Mouse (Mus musculus) MEL (cell line): ENCODE data around the gene Eif5a. TPM values are rescaled to one million over a fixed set of nuclear protein-coding genes. Genes with fewer than 3 reads are reported as not detected.
A peak's percentile ranks its signal among the peaks of the same experiment; 100 is the strongest.

Source experiments
- DNase-seq: peaks from one replicate; pipeline ENCODE4 v3.0.0; 2011; ENCODE audit warnings: low read depth, low spot score
- H3K27ac ChIP-seq: 2 replicates; pipeline ENCODE4 v1.5.1; 2012; ENCODE audit warnings: low read depth, mild to moderate bottlenecking, control low read depth, low read length, moderate library complexity; ENCODE audit not compliant: control insufficient read depth
- H3K27me3 ChIP-seq, 2 experiments: fragments of 150-350 bp in 1 of 2; sonication (generic) in 1 of 2; 2 replicates each; pipeline ENCODE4 v1.6.1; 2012; ENCODE audit warnings: low read length in 2 of 2, mild to moderate bottlenecking in 2 of 2, improper control_type of control experiment in 1 of 2, moderate library complexity in 1 of 2; ENCODE audit not compliant: insufficient read depth in 2 of 2, control insufficient read depth in 1 of 2
- H3K36me3 ChIP-seq, 2 experiments: 2 replicates each; pipeline ENCODE4 v1.6.1; 2012 to 2014; ENCODE audit warnings: low read length in 2 of 2, improper control_type of control experiment in 1 of 2, inconsistent platforms in 1 of 2, mild to moderate bottlenecking in 1 of 2; ENCODE audit not compliant: insufficient read depth in 2 of 2, control insufficient read depth in 1 of 2
- H3K4me1 ChIP-seq, 2 experiments: fragments of 150-350 bp in 1 of 2; sonication (generic) in 1 of 2; 2 replicates each; pipeline ENCODE4 v1.6.1; 2012; ENCODE audit warnings: low read length in 2 of 2, improper control_type of control experiment in 1 of 2, mild to moderate bottlenecking in 1 of 2; ENCODE audit not compliant: insufficient read depth in 2 of 2, control insufficient read depth in 1 of 2
- H3K4me3 ChIP-seq, 2 experiments: fragments of 150-350 bp in 1 of 2; sonication (generic) in 1 of 2; 2 replicates each; pipeline ENCODE4 v1.5.1; 2012; ENCODE audit warnings: low read depth in 2 of 2, low read length in 2 of 2, mild to moderate bottlenecking in 2 of 2, moderate library complexity in 2 of 2, control low read depth in 1 of 2, improper control_type of control experiment in 1 of 2; ENCODE audit not compliant: control insufficient read depth in 1 of 2, insufficient read depth in 1 of 2
- H3K79me2 ChIP-seq: 2 replicates; pipeline ENCODE4 v1.6.1; 2012; ENCODE audit warnings: mild to moderate bottlenecking, low read length, moderate library complexity; ENCODE audit not compliant: control insufficient read depth, poor library complexity, insufficient read depth
- H3K9ac ChIP-seq: 2 replicates; pipeline ENCODE4 v1.6.1; 2012; ENCODE audit warnings: low read depth, mild to moderate bottlenecking, control low read depth, low read length, moderate library complexity; ENCODE audit not compliant: control insufficient read depth, poor library complexity, severe bottlenecking
- H3K9me3 ChIP-seq: fragments of 150-350 bp; sonication (generic); replicated peaks from 2 replicates; pipeline ENCODE4 v1.6.1; 2012; ENCODE audit warnings: mild to moderate bottlenecking, low read length, improper control_type of control experiment, moderate library complexity; ENCODE audit not compliant: insufficient read depth
- BHLHE40 ChIP-seq: IDR thresholded peaks from 2 replicates; pipeline ENCODE4 v1.6.1; 2012; ENCODE audit warnings: low read depth, mild to moderate bottlenecking, inconsistent platforms, low read length, improper control_type of control experiment, borderline replicate concordance
- CHD1 ChIP-seq: IDR thresholded peaks from 2 replicates; pipeline ENCODE4 v1.6.1; 2012; ENCODE audit warnings: low read depth, mild to moderate bottlenecking, inconsistent platforms, low read length, improper control_type of control experiment
- CHD2 ChIP-seq: IDR thresholded peaks from 2 replicates; pipeline ENCODE4 v1.6.1; 2011; ENCODE audit warnings: low read length, improper control_type of control experiment
- CTCF ChIP-seq, 3 experiments: IDR thresholded peaks in 2 of 3; conservative IDR thresholded peaks in 1 of 3; 2 replicates each; pipeline ENCODE4 v1.5.1; 2011 to 2012; ENCODE audit warnings: low read length in 3 of 3, low read depth in 2 of 3, mild to moderate bottlenecking in 2 of 3, improper control_type of control experiment in 1 of 3, inconsistent platforms in 1 of 3, mixed read lengths in 1 of 3, moderate library complexity in 1 of 3; ENCODE audit not compliant: control insufficient read depth in 1 of 3, insufficient read depth in 1 of 3, poor library complexity in 1 of 3, severe bottlenecking in 1 of 3
- E2F4 ChIP-seq: IDR thresholded peaks from 2 replicates; pipeline ENCODE4 v1.6.1; 2011; ENCODE audit warnings: low read depth, low read length, improper control_type of control experiment, borderline replicate concordance
- ELF1 ChIP-seq: IDR thresholded peaks from 2 replicates; pipeline ENCODE4 v1.6.1; 2014; ENCODE audit warnings: low read depth, mild to moderate bottlenecking, inconsistent platforms, low read length, improper control_type of control experiment, moderate library complexity
- EP300 ChIP-seq, 2 experiments: IDR thresholded peaks; 2 replicates each; pipeline ENCODE4 v1.6.1; 2011; ENCODE audit warnings: improper control_type of control experiment in 2 of 2, low read length in 2 of 2, low read depth in 1 of 2, mild to moderate bottlenecking in 1 of 2
- ETS1 ChIP-seq: IDR thresholded peaks from 2 replicates; pipeline ENCODE4 v1.6.1; 2012; ENCODE audit warnings: low read depth, mild to moderate bottlenecking, inconsistent platforms, low read length, improper control_type of control experiment, moderate library complexity
- GABPA ChIP-seq: IDR thresholded peaks from 2 replicates; pipeline ENCODE4 v1.6.1; 2012; ENCODE audit warnings: low read depth, mild to moderate bottlenecking, inconsistent platforms, low read length, improper control_type of control experiment, moderate library complexity
- GATA1 ChIP-seq: IDR thresholded peaks from 2 replicates; pipeline ENCODE4 v1.6.1; 2011; ENCODE audit warnings: low read depth, low read length, improper control_type of control experiment
- HCFC1 ChIP-seq: IDR thresholded peaks from 2 replicates; pipeline ENCODE4 v1.6.1; 2012; ENCODE audit warnings: low read depth, mild to moderate bottlenecking, inconsistent platforms, low read length, improper control_type of control experiment, moderate library complexity
- JUND ChIP-seq: IDR thresholded peaks from 2 replicates; pipeline ENCODE4 v1.6.1; 2011; ENCODE audit warnings: low read depth, mild to moderate bottlenecking, improper control_type of control experiment, low read length
- KAT2A ChIP-seq: conservative IDR thresholded peaks from 2 replicates; pipeline ENCODE4 v1.6.1; 2012; ENCODE audit warnings: low read depth, low read length, improper control_type of control experiment, inconsistent platforms
- MAFK ChIP-seq: IDR thresholded peaks from 2 replicates; pipeline ENCODE4 v1.6.1; 2011; ENCODE audit warnings: low read depth, mild to moderate bottlenecking, low read length, improper control_type of control experiment, borderline replicate concordance
- MAX ChIP-seq: IDR thresholded peaks from 2 replicates; pipeline ENCODE4 v1.6.1; 2011; ENCODE audit warnings: low read length, improper control_type of control experiment
- MAZ ChIP-seq: IDR thresholded peaks from 2 replicates; pipeline ENCODE4 v1.6.1; 2012; ENCODE audit warnings: low read depth, mild to moderate bottlenecking, inconsistent platforms, low read length, improper control_type of control experiment
- MEF2A ChIP-seq: IDR thresholded peaks from 2 replicates; pipeline ENCODE4 v1.6.1; 2014; ENCODE audit warnings: low read depth, mild to moderate bottlenecking, inconsistent platforms, low read length, improper control_type of control experiment; ENCODE audit not compliant: poor library complexity, insufficient replicate concordance, severe bottlenecking; ENCODE audit errors: extremely low read depth
- MXI1 ChIP-seq: IDR thresholded peaks from 2 replicates; pipeline ENCODE4 v1.6.1; 2011; ENCODE audit warnings: mild to moderate bottlenecking, low read depth, low read length, improper control_type of control experiment
- MYB ChIP-seq: IDR thresholded peaks from 2 replicates; pipeline ENCODE4 v1.6.1; 2011; ENCODE audit warnings: mild to moderate bottlenecking, low read depth, low read length, improper control_type of control experiment
- MYC ChIP-seq: IDR thresholded peaks from 2 replicates; pipeline ENCODE4 v1.6.1; 2011; ENCODE audit warnings: low read depth, mild to moderate bottlenecking, low read length, improper control_type of control experiment, moderate library complexity
- NELFE ChIP-seq: IDR thresholded peaks from 2 replicates; pipeline ENCODE4 v1.6.1; 2011; ENCODE audit warnings: low read depth, low read length, improper control_type of control experiment
- NRF1 ChIP-seq: IDR thresholded peaks from 2 replicates; pipeline ENCODE4 v1.6.1; 2014; ENCODE audit warnings: low read depth, mild to moderate bottlenecking, inconsistent platforms, low read length, improper control_type of control experiment, moderate library complexity; ENCODE audit not compliant: poor library complexity, insufficient read depth, severe bottlenecking
- POLR2A ChIP-seq, 2 experiments: IDR thresholded peaks; 2 replicates each; pipeline ENCODE4 v1.6.1; 2011 to 2012; ENCODE audit warnings: low read length in 2 of 2, mild to moderate bottlenecking in 2 of 2, control low read depth in 1 of 2, improper control_type of control experiment in 1 of 2, low read depth in 1 of 2, moderate library complexity in 1 of 2; ENCODE audit not compliant: control insufficient read depth in 1 of 2, insufficient read depth in 1 of 2, poor library complexity in 1 of 2
- POLR2AphosphoS2 ChIP-seq: IDR thresholded peaks from 2 replicates; pipeline ENCODE4 v1.6.1; 2011; ENCODE audit warnings: low read length, improper control_type of control experiment
- POLR2AphosphoS5 ChIP-seq: IDR thresholded peaks from 2 replicates; pipeline ENCODE4 v1.6.1; 2012; ENCODE audit warnings: low read depth, borderline replicate concordance, mild to moderate bottlenecking, inconsistent platforms, low read length, moderate library complexity, mixed read lengths
- RAD21 ChIP-seq: IDR thresholded peaks from 2 replicates; pipeline ENCODE4 v1.6.1; 2011; ENCODE audit warnings: mild to moderate bottlenecking, low read depth, low read length, improper control_type of control experiment
- SIN3A ChIP-seq: IDR thresholded peaks from 2 replicates; pipeline ENCODE4 v1.6.1; 2012; ENCODE audit warnings: low read length, improper control_type of control experiment, inconsistent platforms
- TAL1 ChIP-seq: IDR thresholded peaks from 2 replicates; pipeline ENCODE4 v1.6.1; 2012; ENCODE audit warnings: mild to moderate bottlenecking, inconsistent platforms, low read length, moderate library complexity, mixed read lengths
- TBP ChIP-seq: IDR thresholded peaks from 2 replicates; pipeline ENCODE4 v1.8.0; 2011; ENCODE audit warnings: low read depth, low read length, improper control_type of control experiment
- TCF12 ChIP-seq: IDR thresholded peaks from 2 replicates; pipeline ENCODE4 v1.6.1; 2014; ENCODE audit warnings: low read depth, mild to moderate bottlenecking, inconsistent platforms, low read length, improper control_type of control experiment, moderate library complexity
- UBTF ChIP-seq: IDR thresholded peaks from 2 replicates; pipeline ENCODE4 v1.6.1; 2012; ENCODE audit warnings: low read depth, mild to moderate bottlenecking, inconsistent platforms, low read length, improper control_type of control experiment, moderate library complexity, borderline replicate concordance; ENCODE audit not compliant: insufficient read depth
- USF1 ChIP-seq: IDR thresholded peaks from 2 replicates; pipeline ENCODE4 v1.6.1; 2014; ENCODE audit warnings: low read depth, mild to moderate bottlenecking, inconsistent platforms, low read length, improper control_type of control experiment, moderate library complexity
- USF2 ChIP-seq, 2 experiments: IDR thresholded peaks; 2 replicates each; pipeline ENCODE4 v1.6.1; 2011 to 2012; ENCODE audit warnings: improper control_type of control experiment in 2 of 2, low read length in 2 of 2, borderline replicate concordance in 1 of 2, inconsistent platforms in 1 of 2, low read depth in 1 of 2, mild to moderate bottlenecking in 1 of 2; ENCODE audit not compliant: insufficient read depth in 1 of 2
- ZC3H11A ChIP-seq: IDR thresholded peaks from 2 replicates; pipeline ENCODE4 v1.6.1; 2012; ENCODE audit warnings: low read depth, mild to moderate bottlenecking, inconsistent platforms, low read length, improper control_type of control experiment
- ZKSCAN1 ChIP-seq: IDR thresholded peaks from 2 replicates; pipeline ENCODE4 v1.6.1; 2012; ENCODE audit warnings: low read depth, mild to moderate bottlenecking, inconsistent platforms, low read length, improper control_type of control experiment, moderate library complexity
- ZMIZ1 ChIP-seq: IDR thresholded peaks from 2 replicates; pipeline ENCODE4 v1.6.1; 2012; ENCODE audit warnings: low read depth, mild to moderate bottlenecking, inconsistent platforms, low read length, improper control_type of control experiment, moderate library complexity
- ZNF384 ChIP-seq: IDR thresholded peaks from 2 replicates; pipeline ENCODE4 v1.6.1; 2012; ENCODE audit warnings: low read depth, mild to moderate bottlenecking, inconsistent platforms, low read length, improper control_type of control experiment
- polyA plus RNA-seq, 2 experiments: library from polyadenylated mRNA; stranded (reverse) in 1 of 2; unstranded in 1 of 2; fragments of >175 nt in 1 of 2; fragments of >200 nt in 1 of 2; gene quantifications; 2 replicates each; pipeline versions ENCODE4 v1.2.1 to v1.2.4; 2012; ENCODE audit warnings: low replicate concordance in 2 of 2, low read depth in 1 of 2; ENCODE audit not compliant: insufficient read length in 2 of 2, insufficient read depth in 1 of 2, missing spikeins in 1 of 2
- total RNA-seq: library from RNA; depleted of rRNA; stranded (reverse); fragments of 300-350 nt; gene quantifications from 2 replicates; pipeline ENCODE4 v1.2.3, GENCODE M21; 2012

The Eif5a gene
- total and polyA plus RNA-seq, 3 experiments, result 1,272 to 3,185 (median 1,428) TPM

DNA sequence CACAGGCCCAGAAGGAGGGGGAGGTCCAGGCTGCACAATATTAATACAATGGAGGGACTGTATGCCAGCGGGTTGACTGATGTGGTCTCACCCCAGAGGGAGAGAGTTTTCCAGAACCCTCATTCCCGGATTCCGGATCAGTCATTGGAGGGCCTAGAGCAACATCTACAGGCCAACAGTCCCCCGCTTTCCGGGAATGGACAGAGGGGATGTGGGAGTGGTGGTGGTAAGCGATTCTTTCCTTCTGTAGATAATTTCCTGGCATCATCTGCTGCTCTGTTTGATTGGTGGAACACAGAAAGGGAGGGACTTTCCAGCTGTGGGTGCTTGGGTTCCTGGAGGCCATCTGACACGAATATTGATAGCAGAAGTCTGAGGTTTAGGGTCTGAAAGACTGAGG, 45.6 kb downstream of the Eif5a start:
- Histone ChIP-seq H3K4me1 (peaks cover 11 to 49% of the 10 kb centered on the region in 2 experiments), H3K36me3 (peaks cover 0 to 29% of the 10 kb centered on the region in 2 experiments; a peak in 2 of 4 replicates), H3K27me3 (no peaks in the 10 kb centered on the region), H3K79me2 (no peaks in the 10 kb centered on the region), H3K27ac (0 out of 2 replicates have a peak overlapping the region, but pooled peaks have one; percentile 18), H3K9me3 (no peaks in the 10 kb centered on the region), H3K9ac (peak overlapping the region; percentile 35), H3K4me3 (peak overlapping the region; percentile 21 to 40)
- DNase-seq, result peak; percentile 87
- TF ChIP-seq HCFC1 (no peak), TBP (peak; percentile 45; the same call in 1 of the 2 replicates), MAX (no peak), ZC3H11A (no peak), GATA1 (peak; percentile 54), MYB (no peak), ELF1 (no peak), MEF2A (no peak), MYC (no peak), BHLHE40 (no peak), TAL1 (no peak), CHD2 (no peak), CHD1 (no peak), JUND (no peak), POLR2A (IDR thresholded peaks at IDR 0.05; ENCODE audit: control insufficient read depth in 1 of 2, insufficient read depth in 1 of 2, low read depth in 1 of 2, low read length in 2 of 2, poor library complexity in 1 of 2) (no peak; a peak in 1 of 4 replicates), ETS1 (0 out of 2 replicates have a peak, but pooled peaks have one; percentile 9), E2F4 (no peak), EP300 (IDR thresholded peaks at IDR 0.05; ENCODE audit: low read depth in 1 of 2, low read length in 2 of 2) (peak in 1 of 2 experiments; percentile 25; a peak in 1 of 4 replicates), CTCF (IDR thresholded peaks at IDR 0.05 in 2 of 3, conservative IDR thresholded peaks at IDR 0.05 in 1 of 3; ENCODE audit: control insufficient read depth in 1 of 3, insufficient read depth in 1 of 3, low read depth in 2 of 3, low read length in 3 of 3, poor library complexity in 1 of 3, severe bottlenecking in 1 of 3) (no peak), GABPA (no peak), RAD21 (peak; percentile 4; the same call in 1 of the 2 replicates), SIN3A (no peak; the same call in none of the 2 replicates), ZKSCAN1 (no peak), NRF1 (no peak), POLR2AphosphoS5 (no peak), POLR2AphosphoS2 (no peak), MAZ (no peak), UBTF (no peak), ZNF384 (no peak), ZMIZ1 (no peak), USF1 (no peak), NELFE (peak; percentile 23; the same call in 1 of the 2 replicates), MXI1 (peak; percentile 16; the same call in 1 of the 2 replicates), MAFK (no peak), TCF12 (0 out of 2 replicates have a peak, but pooled peaks have one; percentile 18), USF2 (IDR thresholded peaks at IDR 0.05; ENCODE audit: borderline replicate concordance in 1 of 2, insufficient read depth in 1 of 2, low read depth in 1 of 2, low read length in 2 of 2) (no peak), KAT2A (no peak; the same call in 1 of the 2 replicates)
